Mouse (Mus musculus): ENCODE data around the gene Opn1sw.

Gene Opn1sw

DNA sequence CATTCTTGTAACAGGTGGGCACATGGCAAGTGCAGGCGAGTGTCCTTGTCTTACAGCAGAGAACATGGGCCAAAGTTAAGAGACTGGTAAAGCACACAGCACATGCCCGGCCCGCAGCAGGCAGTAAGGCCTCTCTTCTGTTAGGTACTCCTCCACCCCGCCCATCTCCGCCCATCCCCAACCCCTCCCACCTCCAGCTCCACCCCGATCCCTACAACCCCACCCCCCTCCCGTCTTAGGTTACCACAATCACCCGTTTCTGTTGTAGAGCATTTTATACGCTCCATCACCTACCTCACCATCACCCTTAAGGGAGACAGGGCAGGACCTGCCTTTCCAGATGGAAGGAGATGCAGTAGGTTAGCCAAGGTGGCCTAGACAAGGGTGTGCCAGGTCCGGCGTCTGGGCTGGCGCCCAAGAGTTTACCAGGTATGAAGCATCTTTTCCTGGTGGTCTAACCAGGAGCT, at the start of gene Opn1sw:
Gene Opn1sw (minus strand): TSS at position 417 of the 467 bp plus-strand sequence.
- in situ Hi-C loops (cut with MboI; ENCODE audit: low sequenced_read_pairs) = no loop called here

DNA sequence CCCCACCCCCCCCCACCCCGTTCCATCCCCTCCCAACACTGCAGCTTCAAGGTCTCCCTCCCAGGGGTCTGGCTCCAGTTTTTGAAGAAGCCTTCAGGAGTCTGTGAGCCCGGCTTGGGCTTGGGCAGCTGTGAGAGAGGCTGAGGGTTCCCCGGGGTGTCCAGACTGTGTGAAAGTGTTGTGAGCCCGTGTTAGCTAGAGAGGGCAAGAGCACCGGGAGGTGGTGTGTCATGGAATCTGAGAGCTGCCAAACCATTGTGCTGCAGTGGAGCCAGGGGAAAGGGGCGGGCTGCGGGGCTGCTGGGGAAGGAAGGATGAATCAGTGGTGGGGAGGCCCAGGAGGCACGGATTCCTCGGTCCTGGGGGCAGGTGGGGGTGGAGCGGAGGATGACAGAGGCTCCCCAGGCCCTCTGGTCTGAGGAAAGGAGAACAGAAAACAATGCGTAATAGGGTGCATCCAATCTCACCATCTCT, 48.2 kb upstream of the Opn1sw start:
- in situ Hi-C loops (cut with MboI; ENCODE audit: low sequenced_read_pairs) = no loop called here

DNA sequence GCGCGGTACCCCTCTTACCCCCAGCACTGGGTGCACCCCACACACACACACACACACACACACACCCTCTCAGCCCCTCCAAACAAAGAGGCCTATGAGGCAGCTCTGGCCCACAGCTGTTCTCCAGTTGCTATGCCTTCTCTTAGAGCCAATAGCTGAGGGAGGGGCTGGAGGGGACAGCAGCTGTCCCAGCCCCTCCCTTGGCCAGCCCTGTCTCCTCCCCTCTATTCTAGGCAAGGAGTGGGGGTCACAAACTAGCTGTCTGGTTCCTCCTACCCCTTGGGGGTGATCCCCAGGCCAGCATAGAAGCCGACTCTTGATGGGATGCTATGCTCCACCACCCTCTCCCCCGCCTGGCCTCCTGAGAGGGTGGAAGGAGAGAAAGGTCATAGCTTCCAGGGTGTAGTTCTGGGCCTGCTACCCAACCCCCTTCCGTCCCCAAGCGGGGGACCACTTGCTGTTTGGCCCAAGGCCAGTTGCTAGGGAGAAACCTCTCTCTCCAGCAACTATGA, 47.7 kb upstream of the Opn1sw start:
- in situ Hi-C loops (cut with MboI; ENCODE audit: low sequenced_read_pairs) = no loop called here

DNA sequence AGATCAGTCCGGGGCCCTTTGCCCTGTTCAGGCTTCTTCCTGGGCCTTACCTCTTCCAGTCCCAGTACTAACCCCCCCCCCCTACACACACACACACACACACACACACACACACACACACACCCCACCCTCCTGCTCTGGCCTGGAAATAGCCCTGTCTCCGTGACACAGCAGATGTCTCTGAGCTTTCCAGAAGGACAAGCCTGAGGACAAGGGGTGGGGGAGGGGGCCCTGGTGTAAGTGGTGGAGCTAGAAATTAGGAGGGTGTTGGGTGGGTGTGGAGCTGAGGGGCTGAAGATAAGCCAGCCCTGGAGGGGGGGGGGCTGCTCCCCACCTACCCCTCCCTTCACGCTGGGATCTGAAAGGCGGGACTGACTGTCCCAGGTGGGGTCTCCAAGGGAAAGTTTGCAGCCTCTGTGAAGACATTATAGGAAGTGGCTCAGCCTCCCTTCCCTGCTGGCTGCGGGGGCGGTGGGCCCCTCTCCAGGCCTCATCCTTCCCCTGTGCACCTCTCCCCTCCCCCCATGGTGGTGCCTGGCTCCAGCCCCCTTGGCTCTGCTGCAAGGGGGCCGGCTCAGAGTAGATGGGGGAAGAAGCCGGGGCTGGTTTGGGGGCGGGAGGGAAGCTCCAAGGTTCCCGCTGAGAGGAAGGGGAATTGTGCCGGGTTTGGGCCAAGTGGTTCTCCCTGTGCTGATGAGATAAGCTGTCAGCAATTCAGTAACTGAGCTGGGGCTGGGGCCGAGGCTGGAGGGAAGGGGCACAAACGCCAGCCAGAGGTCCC, 46.8 kb upstream of the Opn1sw start:
- in situ Hi-C loops (cut with MboI; ENCODE audit: low sequenced_read_pairs) = no loop called here

DNA sequence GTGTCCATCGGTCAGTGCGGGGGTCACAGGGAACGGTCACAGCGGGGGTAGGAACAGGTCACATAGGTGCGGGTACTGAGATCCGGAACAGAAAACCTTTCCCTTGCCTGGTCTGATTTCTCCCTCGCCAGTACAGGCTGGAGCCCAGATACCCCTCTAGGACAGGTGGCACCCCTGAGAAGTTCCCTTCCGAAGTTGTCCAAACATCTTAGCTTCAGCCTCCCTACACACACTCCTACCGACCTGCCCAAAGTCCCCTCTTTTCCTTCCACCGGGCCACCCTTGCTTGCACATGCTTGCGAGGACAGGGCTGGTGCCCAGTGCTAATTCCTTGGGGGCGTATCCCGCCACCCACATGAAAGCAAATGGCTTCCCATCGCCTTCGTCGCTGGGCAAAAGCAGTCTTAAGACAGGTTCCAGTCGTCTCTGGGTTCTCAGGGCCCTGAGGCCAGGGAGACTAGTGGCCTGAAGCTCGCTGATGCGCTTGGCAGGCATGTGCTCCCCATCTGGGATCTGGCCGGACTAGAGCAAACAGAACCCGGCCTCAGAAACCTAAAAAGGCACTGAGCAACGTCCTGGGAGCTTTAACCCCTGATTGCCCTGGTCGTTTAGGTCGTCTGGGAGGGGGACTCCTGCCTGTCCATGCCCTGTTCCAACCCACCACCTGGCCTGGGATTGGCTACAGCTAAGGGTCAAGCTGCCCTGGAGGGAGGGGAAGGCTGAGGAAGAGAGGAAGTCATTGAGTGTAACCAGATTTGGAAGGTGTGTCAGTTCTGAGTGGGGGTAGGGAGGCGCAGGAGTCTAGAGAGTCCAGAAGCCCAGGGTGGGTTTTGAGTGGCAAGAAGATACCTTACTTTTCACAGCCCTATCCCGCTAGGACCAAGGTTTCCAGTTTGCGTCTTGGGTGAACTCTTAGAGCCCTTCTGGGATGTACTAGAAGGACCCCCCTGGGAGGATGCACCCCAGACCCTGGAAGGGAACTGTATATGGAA, 45.8 kb upstream of the Opn1sw start:
- in situ Hi-C loops (cut with MboI; ENCODE audit: low sequenced_read_pairs) = no loop called here

DNA sequence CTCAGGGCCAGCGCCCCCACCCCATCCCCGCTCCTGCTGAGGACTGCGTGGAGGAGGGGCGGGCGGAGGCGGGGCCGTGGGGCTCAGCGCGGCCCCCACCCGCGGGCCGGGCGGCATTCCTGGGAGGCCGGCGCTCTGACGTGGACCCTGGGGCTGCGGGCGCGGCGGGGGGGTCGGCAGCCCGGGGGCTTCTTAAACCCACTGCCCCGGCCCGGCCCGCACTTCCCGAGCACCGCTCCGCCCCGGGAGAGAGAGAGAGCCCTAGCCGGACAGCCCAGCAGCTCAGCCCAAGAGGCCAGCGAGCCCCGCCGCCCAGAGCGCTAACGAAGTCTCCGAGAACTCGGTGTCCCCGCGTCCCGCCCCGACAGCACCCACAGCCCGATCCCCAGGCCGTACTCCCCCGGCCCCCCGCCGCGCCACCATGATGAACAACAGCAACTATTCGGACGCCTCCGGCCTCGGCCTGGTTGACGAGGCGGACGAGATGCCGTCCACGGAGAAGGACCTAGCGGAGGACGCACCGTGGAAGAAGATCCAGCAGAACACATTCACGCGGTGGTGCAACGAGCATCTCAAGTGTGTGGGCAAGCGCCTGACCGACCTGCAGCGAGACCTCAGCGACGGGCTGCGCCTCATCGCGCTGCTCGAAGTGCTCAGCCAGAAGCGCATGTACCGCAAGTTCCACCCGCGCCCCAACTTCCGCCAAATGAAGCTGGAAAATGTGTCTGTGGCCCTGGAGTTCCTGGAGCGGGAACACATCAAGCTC, 45.0 kb upstream of the Opn1sw start, which contains the start of gene Flnc:
Gene Flnc (plus strand): TSS at position 219 of the 766 bp plus-strand sequence.
- in situ Hi-C loops (cut with MboI; ENCODE audit: low sequenced_read_pairs) = no loop called here

DNA sequence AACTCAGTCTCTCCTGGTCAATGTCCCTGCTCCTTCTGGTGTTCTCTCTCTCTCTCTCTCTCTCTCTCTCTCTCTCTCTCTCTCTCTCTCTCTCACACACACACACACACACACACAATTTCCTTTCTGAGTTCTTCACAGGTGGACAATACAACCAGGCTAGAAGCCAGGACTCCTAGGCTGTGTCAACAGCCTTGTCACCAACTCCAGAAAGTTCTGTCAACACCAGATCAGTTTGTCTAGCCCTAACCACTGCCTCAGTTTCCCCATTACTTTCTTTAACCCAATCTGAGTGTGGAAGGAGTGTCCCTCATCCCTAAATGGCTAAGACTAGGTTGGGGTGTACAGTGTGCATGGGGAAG, 44.4 kb upstream of the Opn1sw start:
- in situ Hi-C loops (cut with MboI; ENCODE audit: low sequenced_read_pairs) = no loop called here

DNA sequence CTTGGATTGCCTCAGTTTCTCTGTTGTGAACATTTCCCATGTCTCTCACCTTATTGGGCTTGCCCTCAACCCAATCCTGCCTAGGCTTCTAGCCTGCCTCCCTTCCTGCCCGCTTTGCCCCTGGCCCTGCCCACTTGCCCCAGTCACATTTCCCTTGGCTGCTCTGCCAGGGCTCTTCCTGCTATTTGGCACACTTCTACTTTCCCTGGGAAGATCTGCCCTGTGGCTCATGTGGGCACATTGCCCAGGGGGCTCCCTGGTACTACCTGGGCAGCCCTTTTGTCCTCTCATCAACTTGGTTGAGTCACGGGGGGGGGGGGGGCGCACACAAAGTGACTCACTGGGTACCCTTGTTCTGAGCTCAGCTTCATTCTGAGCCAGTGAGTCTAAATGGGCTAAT, 43.9 kb upstream of the Opn1sw start:
- in situ Hi-C loops (cut with MboI; ENCODE audit: low sequenced_read_pairs) = no loop called here

DNA sequence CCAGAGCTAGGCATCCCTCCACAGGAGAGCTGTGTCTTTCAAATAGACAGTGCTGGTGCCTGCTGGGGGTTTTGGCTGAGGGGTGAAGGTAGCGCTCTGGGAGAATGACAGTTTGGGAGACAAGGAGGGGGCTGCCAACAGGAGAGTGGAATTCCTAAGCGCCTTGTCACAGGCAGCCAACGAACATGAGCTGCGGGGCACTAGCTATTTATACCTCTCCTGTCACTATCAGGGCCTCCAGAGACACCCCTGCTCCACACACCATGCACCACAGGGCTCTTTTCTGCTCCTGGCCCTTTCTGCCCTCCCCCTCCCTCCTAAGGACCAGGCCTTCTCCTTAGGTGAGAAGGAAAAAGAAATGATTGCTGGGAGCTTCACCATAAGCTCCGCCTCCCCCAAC, 43.2 kb upstream of the Opn1sw start:
- in situ Hi-C loops (cut with MboI; ENCODE audit: low sequenced_read_pairs) = no loop called here

DNA sequence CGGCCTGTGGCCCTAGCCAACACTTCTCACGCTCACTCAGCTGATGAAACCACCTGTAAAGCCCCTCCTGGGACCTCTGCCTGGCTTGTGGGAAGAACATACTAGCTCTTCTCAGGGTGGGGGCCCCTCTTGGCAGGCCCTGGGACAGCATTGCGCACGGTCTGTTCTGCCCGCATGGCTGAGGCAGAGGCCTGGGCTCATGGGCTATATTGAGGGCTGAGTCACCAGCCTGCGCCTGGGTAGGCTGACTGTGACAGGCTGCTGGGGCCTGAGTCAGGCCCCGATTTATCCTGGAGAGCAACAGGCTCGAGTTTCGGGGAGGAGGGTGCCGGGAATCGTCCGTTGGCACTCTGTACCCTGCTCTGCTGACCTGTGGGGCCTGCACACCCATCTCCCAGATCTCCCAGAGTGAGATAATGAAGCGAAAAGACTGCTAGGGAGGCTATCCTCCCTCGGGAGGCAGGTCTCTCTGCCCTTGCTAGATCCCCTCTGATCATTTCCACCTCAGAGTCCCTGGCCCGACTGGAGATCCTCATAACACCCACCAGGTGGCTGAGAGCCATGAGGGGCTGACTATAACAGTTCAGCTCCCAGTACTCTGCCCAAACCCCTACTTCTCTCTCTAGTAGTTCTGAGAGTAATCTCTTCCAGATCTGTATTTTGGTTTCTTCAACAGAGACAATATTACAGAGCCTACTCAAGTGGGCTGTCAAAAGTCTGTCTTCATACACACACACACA, 42.6 kb upstream of the Opn1sw start:
- in situ Hi-C loops (cut with MboI; ENCODE audit: low sequenced_read_pairs) = no loop called here

DNA sequence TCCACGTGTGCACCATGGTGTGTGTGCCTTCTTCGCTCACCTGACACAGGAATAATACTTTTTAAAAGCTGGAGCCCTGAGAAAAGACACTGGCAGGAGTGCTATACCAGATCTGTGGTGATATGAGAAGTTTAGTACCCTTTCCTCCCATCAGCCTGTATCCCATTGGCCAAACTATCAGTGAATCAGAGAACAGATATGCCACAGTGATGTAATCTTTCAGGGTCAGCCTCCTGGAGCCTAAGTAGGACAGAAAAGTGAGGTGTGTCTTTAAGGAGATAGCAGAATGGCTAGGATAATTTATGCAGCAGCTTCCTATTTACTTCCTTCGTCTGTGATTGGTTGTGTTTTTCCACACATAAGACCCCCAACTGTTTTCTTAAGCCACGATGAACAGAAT, 39.9 kb upstream of the Opn1sw start:
- in situ Hi-C loops (cut with MboI; ENCODE audit: low sequenced_read_pairs) = no loop called here

DNA sequence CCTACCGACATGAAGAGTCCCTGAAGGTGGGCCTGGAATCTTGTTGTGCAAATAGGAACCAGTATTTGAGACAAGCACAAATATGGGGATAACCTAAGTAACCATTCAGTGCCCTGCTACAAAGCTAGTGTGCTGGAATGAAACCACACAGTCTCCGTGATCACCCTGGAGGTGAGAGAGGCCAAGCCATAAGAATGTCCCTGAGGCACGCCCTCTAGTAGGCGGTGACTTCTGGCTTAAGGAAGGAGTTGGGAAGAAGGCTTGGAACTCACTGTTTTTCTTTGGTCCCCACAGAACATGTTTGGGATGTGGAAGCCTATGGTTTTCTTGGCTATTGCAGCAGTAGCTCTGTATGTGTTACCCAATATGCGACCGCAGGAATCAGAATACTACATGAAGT, 38.1 kb upstream of the Opn1sw start:
- in situ Hi-C loops (cut with MboI; ENCODE audit: low sequenced_read_pairs) = no loop called here

DNA sequence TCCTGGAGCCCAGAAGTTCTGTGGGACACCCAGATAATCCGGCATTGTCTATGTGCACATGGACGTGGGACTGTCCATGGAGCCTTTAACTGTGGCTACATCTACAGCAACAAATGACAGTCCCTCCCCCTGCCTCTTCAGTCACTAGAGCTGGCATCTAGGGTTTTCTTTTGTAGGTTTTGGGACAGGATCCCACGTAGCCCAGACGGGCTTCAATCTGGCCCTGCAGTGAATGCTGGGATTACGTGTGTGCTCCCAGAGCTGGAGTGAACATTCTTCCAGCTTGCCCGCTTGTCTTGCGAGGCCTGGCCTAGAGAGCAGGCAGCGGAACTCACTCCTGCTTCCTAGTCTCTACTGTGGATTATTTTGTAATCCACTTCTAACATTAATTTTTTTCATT, 36.9 kb upstream of the Opn1sw start:
- in situ Hi-C loops (cut with MboI; ENCODE audit: low sequenced_read_pairs) = no loop called here

DNA sequence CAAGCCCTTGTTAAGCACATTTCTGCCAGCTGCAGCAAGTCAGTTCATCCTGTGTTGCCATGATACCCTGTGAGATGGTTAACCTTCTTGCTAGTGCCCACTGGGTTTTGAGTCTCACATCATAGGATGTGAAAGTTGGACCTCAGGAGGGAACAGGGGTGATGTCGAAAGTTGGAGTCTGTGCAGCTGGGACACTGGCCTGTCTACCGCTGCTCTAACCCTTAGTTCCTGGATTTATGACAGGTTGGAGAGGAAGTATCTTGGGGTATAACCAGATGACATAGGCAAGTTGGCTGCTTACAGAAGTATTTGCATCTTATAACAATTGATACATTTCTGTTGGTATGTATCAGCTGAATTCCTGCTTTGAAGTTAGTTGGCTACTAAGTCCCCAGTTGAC, 32.3 kb upstream of the Opn1sw start:
- in situ Hi-C loops (cut with MboI; ENCODE audit: low sequenced_read_pairs) = no loop called here

DNA sequence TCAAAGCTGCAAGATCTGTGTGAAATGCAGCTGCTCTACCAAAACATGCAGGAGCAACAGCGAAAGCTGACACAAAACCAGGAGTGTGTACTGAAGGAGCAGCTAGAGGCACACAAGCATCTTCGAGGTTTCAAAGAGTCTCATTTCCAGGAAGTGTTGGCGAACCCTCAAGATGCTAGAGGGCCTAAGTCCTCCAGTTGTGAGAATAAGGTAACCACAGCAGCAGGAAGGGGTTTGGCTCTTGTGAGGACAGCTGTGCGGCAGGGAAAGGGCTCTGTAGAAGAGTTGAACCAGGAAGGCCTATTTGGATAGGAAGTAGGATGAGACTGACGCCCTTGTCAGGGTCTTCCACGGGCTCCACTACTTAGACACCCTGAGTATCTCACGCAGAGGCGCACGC, 27.2 kb upstream of the Opn1sw start:
- in situ Hi-C loops (cut with MboI; ENCODE audit: low sequenced_read_pairs) = no loop called here

DNA sequence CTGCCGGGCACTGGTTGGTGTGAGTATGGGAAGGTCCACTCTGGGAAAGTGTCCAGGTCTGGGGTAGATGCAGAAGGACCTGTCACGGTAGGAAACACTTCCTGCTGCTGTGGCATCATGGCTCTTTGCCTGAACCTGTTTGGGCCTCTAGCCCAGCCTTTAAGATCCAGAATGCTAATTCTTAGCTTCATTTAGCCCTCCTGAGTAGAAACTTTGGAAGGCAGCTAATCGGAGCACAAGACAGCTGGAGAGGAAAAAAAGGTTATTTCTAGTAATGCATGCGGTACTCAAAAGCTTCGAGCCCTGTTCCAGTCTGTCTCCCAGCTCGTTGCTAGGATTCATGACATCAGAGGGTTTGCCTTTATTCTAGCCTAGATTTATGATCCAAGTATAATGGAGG, 18.1 kb upstream of the Opn1sw start:
- in situ Hi-C loops (cut with MboI; ENCODE audit: low sequenced_read_pairs) = no loop called here

DNA sequence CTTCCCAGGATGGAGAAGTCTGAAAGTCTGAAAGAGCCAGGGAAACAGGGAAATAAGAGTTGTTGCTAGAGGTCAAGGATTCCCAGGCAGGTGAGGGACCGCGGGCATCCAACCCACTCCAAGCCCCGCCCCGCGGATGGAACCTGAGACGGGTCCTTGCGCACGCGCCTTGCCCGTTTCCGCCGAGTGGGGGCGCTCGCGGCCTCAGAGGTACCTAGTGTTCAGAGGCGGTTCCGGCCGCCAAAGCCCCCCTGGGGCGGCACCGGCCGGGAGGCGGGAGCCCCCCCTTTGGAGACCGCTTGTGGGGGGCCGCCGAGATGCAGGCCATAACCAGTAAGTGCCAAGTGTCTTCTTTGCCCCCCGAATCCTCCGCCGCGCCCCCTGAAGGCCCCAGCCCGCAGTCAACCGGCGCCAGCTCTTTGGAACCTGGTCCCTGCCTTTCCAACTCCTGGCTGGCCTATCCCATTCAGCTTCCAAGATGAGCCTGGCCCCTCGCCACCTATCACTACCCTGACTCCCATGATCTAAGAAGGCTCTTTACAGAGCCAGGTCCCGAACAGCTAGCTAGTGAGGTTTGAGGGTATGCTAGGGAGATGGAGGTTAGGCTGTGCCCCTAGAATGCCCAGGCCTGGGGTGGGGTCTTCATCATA, 14.6 kb upstream of the Opn1sw start:
- in situ Hi-C loops (cut with MboI; ENCODE audit: low sequenced_read_pairs) = no loop called here

DNA sequence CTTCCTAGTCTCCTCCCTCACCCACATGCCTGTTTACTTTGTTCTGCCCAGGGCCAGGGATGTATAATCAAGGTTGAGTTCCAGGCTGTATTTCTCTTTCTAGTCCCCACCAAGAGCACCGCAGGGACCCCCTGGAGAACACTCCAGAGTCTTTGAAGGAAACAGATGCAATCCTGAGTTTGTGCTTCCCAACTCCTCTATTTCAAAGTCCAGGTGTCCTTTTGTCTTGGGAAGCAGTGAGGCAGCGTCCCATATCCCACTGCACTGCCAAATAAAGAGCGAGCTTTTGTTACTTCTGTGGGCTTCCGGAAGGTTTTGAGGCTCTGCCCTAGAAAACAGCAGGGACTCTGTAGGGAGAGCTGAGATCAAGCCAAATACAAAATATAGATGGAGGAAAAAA, 11.6 kb upstream of the Opn1sw start:
- in situ Hi-C loops (cut with MboI; ENCODE audit: low sequenced_read_pairs) = no loop called here

DNA sequence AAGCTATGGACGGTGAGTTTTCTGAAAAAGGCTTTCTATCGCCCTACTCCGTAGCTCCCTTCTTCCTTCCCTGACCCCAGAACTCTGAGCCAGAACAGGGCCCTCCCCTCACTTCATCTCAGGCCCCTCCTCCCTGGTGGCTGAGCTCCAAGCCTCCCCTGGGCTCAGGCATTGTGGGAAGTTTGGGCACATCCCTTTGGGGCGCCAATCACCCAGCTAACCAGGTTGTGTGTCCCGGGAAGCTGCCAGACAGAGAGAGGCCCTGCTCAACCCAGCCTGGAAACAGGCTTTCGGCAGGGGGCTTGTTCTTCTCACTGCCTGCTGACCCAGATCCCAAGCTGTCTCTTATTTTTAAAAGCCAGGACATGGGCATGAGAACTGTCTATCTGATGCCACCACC, 9.3 kb upstream of the Opn1sw start:
- in situ Hi-C loops (cut with MboI; ENCODE audit: low sequenced_read_pairs) = no loop called here
